Mouse (Mus musculus) limb, embryonic 15.5 days (tissue): ENCODE data around the gene Abca16. TPM values are rescaled to one million over a fixed set of nuclear protein-coding genes. Genes with fewer than 3 reads are reported as not detected.
A peak's percentile ranks its signal among the peaks of the same experiment; 100 is the strongest.

Experiments used
- ATAC-seq: fragments of 200-750 bp; cut with Nextera tagmentation; 2 replicates; pipeline ENCODE4 v1.8.0; 2017; ENCODE audit warnings: low read depth, moderate TSS enrichment; ENCODE audit not compliant: insufficient number of reproducible peaks, low FRiP score, low TSS enrichment
- H3K27ac ChIP-seq: fragments of 300-500 bp; sonication (generic); 2 replicates; pipeline ENCODE4 v1.5.1; 2015; ENCODE audit warnings: moderate library complexity, mild to moderate bottlenecking, inconsistent platforms
- H3K27me3 ChIP-seq: fragments of 300-500 bp; sonication (generic); 2 replicates; pipeline ENCODE4 v1.6.1; 2015; ENCODE audit warnings: inconsistent platforms
- H3K36me3 ChIP-seq: fragments of 300-500 bp; sonication (generic); 2 replicates; pipeline ENCODE4 v1.6.1; 2015; ENCODE audit warnings: inconsistent platforms
- H3K4me1 ChIP-seq: fragments of 300-500 bp; sonication (generic); 2 replicates; pipeline ENCODE4 v1.6.1; 2015; ENCODE audit warnings: inconsistent platforms
- H3K4me2 ChIP-seq: fragments of 300-500 bp; sonication (generic); 2 replicates; pipeline ENCODE4 v1.6.1; 2015; ENCODE audit warnings: mild to moderate bottlenecking, inconsistent platforms
- H3K4me3 ChIP-seq: fragments of 300-500 bp; sonication (generic); 2 replicates; pipeline ENCODE4 v1.5.1; 2015; ENCODE audit warnings: mild to moderate bottlenecking, inconsistent platforms
- H3K9ac ChIP-seq: fragments of 300-500 bp; sonication (generic); 2 replicates; pipeline ENCODE4 v1.6.1; 2015; ENCODE audit warnings: inconsistent platforms
- H3K9me3 ChIP-seq: fragments of 300-500 bp; sonication (generic); 2 replicates; pipeline ENCODE4 v1.6.1; 2016; ENCODE audit warnings: inconsistent platforms
- WGBS: fragments of 180-500 bp; shearing (Covaris S2); methylation state at CpG from one replicate; pipeline ENCODE4 v1.1.7; 2015; 5-methylcytosine and 5-hydroxymethylcytosine counted together
- polyA plus RNA-seq: library from polyadenylated mRNA; unstranded; fragments of >200 nt; fragmentation: Nextera tagmentation; extraction: Ambion mirVana; gene quantifications from 2 replicates; pipeline ENCODE4 v1.2.1, GENCODE M21; 2015

Gene Abca16
- polyA plus RNA-seq = not detected in 2 replicates

- H3K4me2 ChIP-seq = no peak within 1 kb of the TSS
- H3K27me3 ChIP-seq = no peaks in the 10 kb centered on the region
- H3K9me3 ChIP-seq = no peaks in the 10 kb centered on the region
- H3K36me3 ChIP-seq = no peaks in the 10 kb centered on the region
- no peaks in the 10 kb centered on the region for H3K4me1 ChIP-seq
- H3K27ac ChIP-seq = no peak within 1 kb of the TSS
- no peak within 1 kb of the TSS for H3K4me3 ChIP-seq
- no peak within 1 kb of the TSS for H3K9ac ChIP-seq
- WGBS = 68% methylated on average over 10 of the region's 10 CpGs
- ATAC-seq = no peak
Observed at GRCm38 (mm10) chr7:120409447-120409846, at the start of gene Abca16. Gene Abca16 (plus strand): TSS chr7:120409647.

- Histone ChIP-seq H3K27ac (no peak overlapping the region), H3K4me1 (no peaks in the 10 kb centered on the region), H3K36me3 (no peaks in the 10 kb centered on the region), H3K9me3 (no peaks in the 10 kb centered on the region), H3K4me3 (no peak overlapping the region), H3K4me2 (no peak overlapping the region), H3K27me3 (no peaks in the 10 kb centered on the region), H3K9ac (no peak overlapping the region)
- no peak for ATAC-seq
- WGBS = 33% methylated on average over 13 of the region's 13 CpGs
Observed at GRCm38 (mm10) chr7:120361159-120361558, 48.3 kb upstream of the Abca16 start.

GRCm38 (mm10) chr7:120412391-120412790 is 2.9 kb downstream of the Abca16 start:
- Histone ChIP-seq H3K4me3 (no peak overlapping the region), H3K36me3 (no peaks in the 10 kb centered on the region), H3K9ac (no peak overlapping the region), H3K27me3 (no peaks in the 10 kb centered on the region), H3K27ac (no peak overlapping the region), H3K9me3 (no peaks in the 10 kb centered on the region), H3K4me2 (no peak overlapping the region), H3K4me1 (no peaks in the 10 kb centered on the region)
- WGBS = 90% methylated on average over 1 of the region's 1 CpGs
- ATAC-seq = no peak

GRCm38 (mm10) chr7:120426625-120427024 is 17.2 kb downstream of the Abca16 start:
- Histone ChIP-seq H3K27ac (no peak overlapping the region), H3K9me3 (no peaks in the 10 kb centered on the region), H3K4me2 (no peak overlapping the region), H3K36me3 (no peaks in the 10 kb centered on the region), H3K9ac (no peak overlapping the region), H3K27me3 (no peaks in the 10 kb centered on the region), H3K4me3 (no peak overlapping the region), H3K4me1 (no peaks in the 10 kb centered on the region)
- 35% methylated on average over 3 of the region's 3 CpGs for WGBS
- ATAC-seq = no peak

- no peak for ATAC-seq
- Histone ChIP-seq H3K27me3 (no peaks in the 10 kb centered on the region), H3K9ac (no peak overlapping the region)
Observed at GRCm38 (mm10) chr7:120431464-120431863, 22.0 kb downstream of the Abca16 start.

GRCm38 (mm10) chr7:120503891-120504662 is 94.6 kb downstream of the Abca16 start:
- no peaks in the 10 kb centered on the region for H3K9me3 ChIP-seq
- no peak overlapping the region for H3K27ac ChIP-seq
- no peaks in the 10 kb centered on the region for H3K27me3 ChIP-seq
- H3K4me2 ChIP-seq = peak overlapping the region; percentile 68
- peak overlapping the region; percentile 33 for H3K4me3 ChIP-seq
- peaks cover 3% of the 10 kb centered on the region; the same call in 1 of the 2 replicates for H3K4me1 ChIP-seq
- H3K9ac ChIP-seq = peak overlapping the region; percentile 23; the same call in 1 of the 2 replicates
- WGBS = 11% methylated on average over 31 of the region's 31 CpGs
- no peak for ATAC-seq
- no peaks in the 10 kb centered on the region for H3K36me3 ChIP-seq

More at GRCm38 (mm10) chr7:120431464-120431863, 22.0 kb downstream of the Abca16 start:
- H3K36me3 ChIP-seq = no peaks in the 10 kb centered on the region
- no peaks in the 10 kb centered on the region for H3K9me3 ChIP-seq
- H3K27ac ChIP-seq = no peak overlapping the region
- H3K4me1 ChIP-seq = no peaks in the 10 kb centered on the region
- no peak overlapping the region for H3K4me3 ChIP-seq
- no peak overlapping the region for H3K4me2 ChIP-seq

GRCm38 (mm10) chr7:120504663-120504979 is 95.2 kb downstream of the Abca16 start:
- peak overlapping the region; percentile 23; the same call in 1 of the 2 replicates for H3K9ac ChIP-seq
- H3K27ac ChIP-seq = no peak overlapping the region
- peak overlapping the region; percentile 68 for H3K4me2 ChIP-seq
- peak overlapping the region; percentile 33 for H3K4me3 ChIP-seq
- H3K4me1 ChIP-seq = peaks cover 3% of the 10 kb centered on the region; the same call in 1 of the 2 replicates
- no peaks in the 10 kb centered on the region for H3K9me3 ChIP-seq
- WGBS = 26% methylated on average over 5 of the region's 5 CpGs
- no peak for ATAC-seq
- H3K36me3 ChIP-seq = no peaks in the 10 kb centered on the region
- no peaks in the 10 kb centered on the region for H3K27me3 ChIP-seq

- Histone ChIP-seq H3K36me3 (no peaks in the 10 kb centered on the region), H3K4me1 (no peaks in the 10 kb centered on the region), H3K27me3 (no peaks in the 10 kb centered on the region), H3K9me3 (no peaks in the 10 kb centered on the region), H3K27ac (no peak overlapping the region), H3K4me3 (no peak overlapping the region), H3K4me2 (no peak overlapping the region), H3K9ac (no peak overlapping the region)
- 79% methylated on average over 2 of the region's 2 CpGs for WGBS
- ATAC-seq = no peak
Observed at GRCm38 (mm10) chr7:120534805-120535204, 125.4 kb downstream of the Abca16 start.

- Histone ChIP-seq H3K4me3 (no peak overlapping the region), H3K27ac (no peak overlapping the region), H3K4me2 (no peak overlapping the region), H3K4me1 (no peaks in the 10 kb centered on the region), H3K9ac (no peak overlapping the region), H3K9me3 (no peaks in the 10 kb centered on the region), H3K27me3 (no peaks in the 10 kb centered on the region), H3K36me3 (no peaks in the 10 kb centered on the region)
- no peak for ATAC-seq
- WGBS = 46% methylated on average over 12 of the region's 12 CpGs
Observed at GRCm38 (mm10) chr7:120552479-120553180, 143.2 kb downstream of the Abca16 start.

GRCm38 (mm10) chr7:120553181-120553551 is 143.7 kb downstream of the Abca16 start:
- WGBS = 53% methylated on average over 12 of the region's 12 CpGs
- Histone ChIP-seq H3K27ac (no peak overlapping the region), H3K36me3 (no peaks in the 10 kb centered on the region), H3K9ac (no peak overlapping the region), H3K4me2 (no peak overlapping the region), H3K9me3 (no peaks in the 10 kb centered on the region), H3K4me1 (no peaks in the 10 kb centered on the region), H3K4me3 (no peak overlapping the region), H3K27me3 (no peaks in the 10 kb centered on the region)
- no peak for ATAC-seq

GRCm38 (mm10) chr7:120567366-120567765 is 157.9 kb downstream of the Abca16 start:
- no peak overlapping the region for H3K4me3 ChIP-seq
- H3K36me3 ChIP-seq = no peaks in the 10 kb centered on the region
- H3K27ac ChIP-seq = no peak overlapping the region
- no peak overlapping the region for H3K9ac ChIP-seq
- H3K9me3 ChIP-seq = no peaks in the 10 kb centered on the region
- no peaks in the 10 kb centered on the region for H3K27me3 ChIP-seq
- no peaks in the 10 kb centered on the region for H3K4me1 ChIP-seq
- 61% methylated on average over 8 of the region's 8 CpGs for WGBS
- no peak for ATAC-seq
- H3K4me2 ChIP-seq = no peak overlapping the region

- no peak overlapping the region for H3K9ac ChIP-seq
- no peaks in the 10 kb centered on the region for H3K4me1 ChIP-seq
- WGBS = 80% methylated on average over 3 of the region's 3 CpGs
- no peaks in the 10 kb centered on the region for H3K9me3 ChIP-seq
- no peak for ATAC-seq
- H3K4me2 ChIP-seq = no peak overlapping the region
- H3K27me3 ChIP-seq = no peaks in the 10 kb centered on the region
- no peak overlapping the region for H3K27ac ChIP-seq
- H3K36me3 ChIP-seq = no peaks in the 10 kb centered on the region
- H3K4me3 ChIP-seq = no peak overlapping the region
Observed at GRCm38 (mm10) chr7:120576520-120576919, 167.1 kb downstream of the Abca16 start.
